Mouse (Mus musculus): Measurements from ENCODE around the gene Itpr1. TPM values are rescaled to one million over a fixed set of nuclear protein-coding genes. Genes with fewer than 3 reads are reported as not detected.

Itpr1 gene
- polyA plus RNA-seq, 1 experiment from 2014 or later = 15.0 TPM

GRCm38 (mm10) chr6:108244571-108244970 is 31.7 kb downstream of the Itpr1 start:
- Histone ChIP-seq H3K4me1 (replicated peaks; ENCODE audit: control insufficient read depth, insufficient read depth, low read length) (peaks cover 23% of the 10 kb centered on the region), H3K27me3 (replicated peaks; ENCODE audit: control insufficient read depth, insufficient read depth, low read length) (no peaks in the 10 kb centered on the region), H3K36me3 (ENCODE audit: control insufficient read depth, insufficient read depth) (no peaks in the 10 kb centered on the region), H3K4me3 (replicated peaks; ENCODE audit: low read length) (no peak overlapping the region), H3K9me3 (ENCODE audit: control insufficient read depth, low read length) (no peaks in the 10 kb centered on the region), H3K4me2 (ENCODE audit: low read length) (no peak overlapping the region), H3K9ac (replicated peaks; ENCODE audit: low read depth, low read length) (no peak overlapping the region), H3K27ac (ENCODE audit: low read length) (no peak overlapping the region)
- no peak for ATAC-seq
- 86% methylated on average over 8 of the region's 8 CpGs for WGBS

- H3K4me2 ChIP-seq (ENCODE audit: low read length) = no peak overlapping the region
- H3K36me3 ChIP-seq (ENCODE audit: control insufficient read depth, insufficient read depth) = no peaks in the 10 kb centered on the region
- H3K27me3 ChIP-seq (replicated peaks; ENCODE audit: control insufficient read depth, insufficient read depth, low read length) = no peaks in the 10 kb centered on the region
- H3K9me3 ChIP-seq (ENCODE audit: control insufficient read depth, low read length) = no peaks in the 10 kb centered on the region
- no peak overlapping the region for H3K4me3 ChIP-seq (replicated peaks; ENCODE audit: low read length)
- peaks cover 18% of the 10 kb centered on the region for H3K4me1 ChIP-seq (replicated peaks; ENCODE audit: control insufficient read depth, insufficient read depth, low read length)
- ATAC-seq = no peak
- H3K27ac ChIP-seq (ENCODE audit: low read length) = no peak overlapping the region
- 74% methylated on average over 3 of the region's 3 CpGs for WGBS
- H3K9ac ChIP-seq (replicated peaks; ENCODE audit: low read depth, low read length) = no peak overlapping the region
Observed at GRCm38 (mm10) chr6:108246369-108247085, 33.6 kb downstream of the Itpr1 start.

- ATAC-seq = no peak
- no peaks in the 10 kb centered on the region for H3K9me3 ChIP-seq (ENCODE audit: control insufficient read depth, low read length)
- H3K4me1 ChIP-seq (replicated peaks; ENCODE audit: control insufficient read depth, insufficient read depth, low read length) = peaks cover 18% of the 10 kb centered on the region
- no peak overlapping the region for H3K9ac ChIP-seq (replicated peaks; ENCODE audit: low read depth, low read length)
- 87% methylated on average over 2 of the region's 3 CpGs for WGBS
- H3K27ac ChIP-seq (ENCODE audit: low read length) = no peak overlapping the region
- no peak overlapping the region for H3K4me3 ChIP-seq (replicated peaks; ENCODE audit: low read length)
- no peak overlapping the region for H3K4me2 ChIP-seq (ENCODE audit: low read length)
- no peaks in the 10 kb centered on the region for H3K36me3 ChIP-seq (ENCODE audit: control insufficient read depth, insufficient read depth)
- no peaks in the 10 kb centered on the region for H3K27me3 ChIP-seq (replicated peaks; ENCODE audit: control insufficient read depth, insufficient read depth, low read length)
Observed at GRCm38 (mm10) chr6:108247211-108247610, 34.3 kb downstream of the Itpr1 start.

- Histone ChIP-seq H3K9ac (replicated peaks; ENCODE audit: low read depth, low read length) (no peak overlapping the region), H3K4me3 (replicated peaks; ENCODE audit: low read length) (no peak overlapping the region), H3K9me3 (ENCODE audit: control insufficient read depth, low read length) (no peaks in the 10 kb centered on the region), H3K36me3 (ENCODE audit: control insufficient read depth, insufficient read depth) (no peaks in the 10 kb centered on the region), H3K4me2 (ENCODE audit: low read length) (no peak overlapping the region), H3K4me1 (replicated peaks; ENCODE audit: control insufficient read depth, insufficient read depth, low read length) (peaks cover 18% of the 10 kb centered on the region), H3K27ac (ENCODE audit: low read length) (peak overlapping the region; percentile 78), H3K27me3 (replicated peaks; ENCODE audit: control insufficient read depth, insufficient read depth, low read length) (no peaks in the 10 kb centered on the region)
- WGBS = 6% methylated on average over 4 of the region's 4 CpGs
- peak; percentile 78 for ATAC-seq
Observed at GRCm38 (mm10) chr6:108248519-108248918, 35.6 kb downstream of the Itpr1 start.

- Histone ChIP-seq H3K36me3 (ENCODE audit: control insufficient read depth, insufficient read depth) (no peaks in the 10 kb centered on the region), H3K9ac (replicated peaks; ENCODE audit: low read depth, low read length) (no peak overlapping the region), H3K4me1 (replicated peaks; ENCODE audit: control insufficient read depth, insufficient read depth, low read length) (peaks cover 18% of the 10 kb centered on the region), H3K4me2 (ENCODE audit: low read length) (no peak overlapping the region), H3K4me3 (replicated peaks; ENCODE audit: low read length) (no peak overlapping the region), H3K27ac (ENCODE audit: low read length) (peak overlapping the region; percentile 78), H3K9me3 (ENCODE audit: control insufficient read depth, low read length) (no peaks in the 10 kb centered on the region), H3K27me3 (replicated peaks; ENCODE audit: control insufficient read depth, insufficient read depth, low read length) (no peaks in the 10 kb centered on the region)
- peak; percentile 29 for ATAC-seq
- 7% methylated on average over 9 of the region's 9 CpGs for WGBS
Observed at GRCm38 (mm10) chr6:108249031-108249917, 36.4 kb downstream of the Itpr1 start.

GRCm38 (mm10) chr6:108249918-108250225 is 37.0 kb downstream of the Itpr1 start:
- no peak for ATAC-seq
- WGBS = 7% methylated on average over 3 of the region's 3 CpGs
- H3K9me3 ChIP-seq (ENCODE audit: control insufficient read depth, low read length) = no peaks in the 10 kb centered on the region
- no peaks in the 10 kb centered on the region for H3K27me3 ChIP-seq (replicated peaks; ENCODE audit: control insufficient read depth, insufficient read depth, low read length)
- H3K4me3 ChIP-seq (replicated peaks; ENCODE audit: low read length) = no peak overlapping the region
- H3K36me3 ChIP-seq (ENCODE audit: control insufficient read depth, insufficient read depth) = no peaks in the 10 kb centered on the region
- H3K4me1 ChIP-seq (replicated peaks; ENCODE audit: control insufficient read depth, insufficient read depth, low read length) = peaks cover 18% of the 10 kb centered on the region
- no peak overlapping the region for H3K4me2 ChIP-seq (ENCODE audit: low read length)
- no peak overlapping the region for H3K9ac ChIP-seq (replicated peaks; ENCODE audit: low read depth, low read length)
- peak overlapping the region; percentile 54 for H3K27ac ChIP-seq (ENCODE audit: low read length)

GRCm38 (mm10) chr6:108250416-108250815 is 37.5 kb downstream of the Itpr1 start:
- no peaks in the 10 kb centered on the region for H3K9me3 ChIP-seq (ENCODE audit: control insufficient read depth, low read length)
- no peak overlapping the region for H3K27ac ChIP-seq (ENCODE audit: low read length)
- no peaks in the 10 kb centered on the region for H3K27me3 ChIP-seq (replicated peaks; ENCODE audit: control insufficient read depth, insufficient read depth, low read length)
- no peak overlapping the region for H3K9ac ChIP-seq (replicated peaks; ENCODE audit: low read depth, low read length)
- peaks cover 18% of the 10 kb centered on the region for H3K4me1 ChIP-seq (replicated peaks; ENCODE audit: control insufficient read depth, insufficient read depth, low read length)
- no peak overlapping the region for H3K4me3 ChIP-seq (replicated peaks; ENCODE audit: low read length)
- no peak for ATAC-seq
- H3K4me2 ChIP-seq (ENCODE audit: low read length) = no peak overlapping the region
- WGBS = 44% methylated on average over 4 of the region's 4 CpGs
- H3K36me3 ChIP-seq (ENCODE audit: control insufficient read depth, insufficient read depth) = no peaks in the 10 kb centered on the region

- Histone ChIP-seq H3K36me3 (ENCODE audit: control insufficient read depth, insufficient read depth) (no peaks in the 10 kb centered on the region), H3K27me3 (replicated peaks; ENCODE audit: control insufficient read depth, insufficient read depth, low read length) (no peaks in the 10 kb centered on the region), H3K27ac (ENCODE audit: low read length) (no peak overlapping the region), H3K4me1 (replicated peaks; ENCODE audit: control insufficient read depth, insufficient read depth, low read length) (peaks cover 18% of the 10 kb centered on the region), H3K4me2 (ENCODE audit: low read length) (no peak overlapping the region), H3K9me3 (ENCODE audit: control insufficient read depth, low read length) (no peaks in the 10 kb centered on the region), H3K9ac (replicated peaks; ENCODE audit: low read depth, low read length) (no peak overlapping the region), H3K4me3 (replicated peaks; ENCODE audit: low read length) (no peak overlapping the region)
- ATAC-seq = no peak
- 87% methylated on average over 13 of the region's 13 CpGs for WGBS
Observed at GRCm38 (mm10) chr6:108252565-108253360, 39.9 kb downstream of the Itpr1 start.
